Mouse (Mus musculus) kidney, postnatal 10 days (tissue): ENCODE data around the gene Rpe.
"Not testable (repeated sequence)": the region's sequence is repeated elsewhere in the genome, so short reads cannot be mapped to it uniquely, and the experiment has no call there.

ENCODE experiments used
- DNase-seq: peaks from one replicate; pipeline ENCODE4 v3.0.0; 2021; ENCODE audit warnings: mixed read lengths

The Rpe gene

GRCm38 (mm10) chr1:66700693-66701575 lies at the start of gene Rpe:
TSS of gene Rpe (plus strand) at chr1:66700831.
- peak; percentile 97 for DNase-seq

GRCm38 (mm10) chr1:66655119-66655746 lies 45.4 kb upstream of the Rpe start:
- no peak for DNase-seq

GRCm38 (mm10) chr1:66655747-66656119 lies 44.9 kb upstream of the Rpe start:
- DNase-seq = no peak

- no peak for DNase-seq
These were observed 29.2 kb upstream of the Rpe start for GRCm38 (mm10) chr1:66671475-66671874.

- no peak for DNase-seq
These were observed 27.8 kb upstream of the Rpe start for GRCm38 (mm10) chr1:66672812-66673211.

GRCm38 (mm10) chr1:66677928-66678327 lies 22.7 kb upstream of the Rpe start:
- no peak for DNase-seq

- no peak for DNase-seq
These were observed 22.0 kb upstream of the Rpe start for GRCm38 (mm10) chr1:66678662-66679061.

- no peak for DNase-seq
These were observed 17.7 kb upstream of the Rpe start for GRCm38 (mm10) chr1:66682974-66683373.

- no peak for DNase-seq
These were observed 8.9 kb upstream of the Rpe start for GRCm38 (mm10) chr1:66691772-66692171.

GRCm38 (mm10) chr1:66692308-66692707 lies 8.3 kb upstream of the Rpe start:
- no peak for DNase-seq

GRCm38 (mm10) chr1:66692780-66693392 lies 7.7 kb upstream of the Rpe start:
- no peak for DNase-seq

- no peak for DNase-seq
These were observed 6.4 kb upstream of the Rpe start for GRCm38 (mm10) chr1:66694266-66694665.

- DNase-seq = no peak
These were observed 5.3 kb upstream of the Rpe start for GRCm38 (mm10) chr1:66695296-66695695.

- not testable (repeated sequence) for DNase-seq
These were observed 1.0 kb upstream of the Rpe start for GRCm38 (mm10) chr1:66699630-66700029.

GRCm38 (mm10) chr1:66700149-66700692 lies 410 bp upstream of the Rpe start:
- no peak for DNase-seq

GRCm38 (mm10) chr1:66701576-66701940 lies 927 bp downstream of the Rpe start:
- no peak for DNase-seq

- DNase-seq = no peak
These were observed 2.2 kb downstream of the Rpe start for GRCm38 (mm10) chr1:66702623-66703345.

- no peak for DNase-seq
These were observed 3.9 kb downstream of the Rpe start for GRCm38 (mm10) chr1:66704523-66704922.

- no peak for DNase-seq
These were observed 12.2 kb downstream of the Rpe start for GRCm38 (mm10) chr1:66712859-66713258.

GRCm38 (mm10) chr1:66730581-66730980 lies 29.9 kb downstream of the Rpe start:
- no peak for DNase-seq

GRCm38 (mm10) chr1:66768764-66769163 lies 68.1 kb downstream of the Rpe start:
- DNase-seq = no peak
